Mouse (Mus musculus): ENCODE data around the gene Trim7. TPM values are rescaled to one million over a fixed set of nuclear protein-coding genes. Genes with fewer than 3 reads are reported as not detected.

The Trim7 gene
- polyA plus RNA-seq, 1 experiment from 2014 or later, result 1.8 TPM

- Histone ChIP-seq H3K9ac (peak overlapping the region; percentile 42), H3K4me2 (replicated peaks) (peak overlapping the region; percentile 58), H3K27me3 (replicated peaks) (peaks cover 7% of the 10 kb centered on the region), H3K4me1 (peaks cover 11% of the 10 kb centered on the region; the same call in 1 of the 2 replicates), H3K36me3 (no peaks in the 10 kb centered on the region), H3K27ac (no peak overlapping the region), H3K9me3 (no peaks in the 10 kb centered on the region), H3K4me3 (peak overlapping the region; percentile 51)
- under 1% methylated on average over 30 of the region's 30 CpGs for WGBS
- peak; percentile 82 for ATAC-seq (ENCODE audit: low FRiP score, low read depth)
Observed at GRCm38 (mm10) chr11:48833731-48834639, 8.0 kb downstream of the Trim7 start.

GRCm38 (mm10) chr11:48835923-48836322 lies 10.0 kb downstream of the Trim7 start:
- ATAC-seq (ENCODE audit: low FRiP score, low read depth), result no peak
- H3K4me3 ChIP-seq, result no peak overlapping the region
- no peak overlapping the region for H3K9ac ChIP-seq
- no peaks in the 10 kb centered on the region for H3K9me3 ChIP-seq
- WGBS, result 78% methylated on average over 6 of the region's 6 CpGs
- no peak overlapping the region for H3K27ac ChIP-seq
- H3K27me3 ChIP-seq (replicated peaks), result peaks cover 12% of the 10 kb centered on the region
- H3K4me2 ChIP-seq (replicated peaks), result no peak overlapping the region
- H3K4me1 ChIP-seq, result peaks cover 11% of the 10 kb centered on the region; the same call in 1 of the 2 replicates
- H3K36me3 ChIP-seq, result no peaks in the 10 kb centered on the region

GRCm38 (mm10) chr11:48836990-48837309 lies 11.0 kb downstream of the Trim7 start:
- ATAC-seq (ENCODE audit: low FRiP score, low read depth), result peak; percentile 3; the same call in 1 of the 2 replicates
- Histone ChIP-seq H3K4me1 (peaks cover 11% of the 10 kb centered on the region; the same call in 1 of the 2 replicates), H3K27me3 (replicated peaks) (peaks cover 12% of the 10 kb centered on the region), H3K4me2 (replicated peaks) (peak overlapping the region; percentile 69), H3K36me3 (no peaks in the 10 kb centered on the region), H3K4me3 (peak overlapping the region; percentile 87), H3K9me3 (no peaks in the 10 kb centered on the region), H3K9ac (peak overlapping the region; percentile 70), H3K27ac (no peak overlapping the region)
- WGBS, result 7% methylated on average over 11 of the region's 11 CpGs

- no peak overlapping the region for H3K27ac ChIP-seq
- no peaks in the 10 kb centered on the region for H3K36me3 ChIP-seq
- H3K4me3 ChIP-seq, result peak overlapping the region; percentile 87
- WGBS, result under 1% methylated on average over 77 of the region's 77 CpGs
- H3K9me3 ChIP-seq, result no peaks in the 10 kb centered on the region
- peak overlapping the region; percentile 69 for H3K4me2 ChIP-seq (replicated peaks)
- H3K4me1 ChIP-seq, result peaks cover 11% of the 10 kb centered on the region; the same call in 1 of the 2 replicates
- peak overlapping the region; percentile 70 for H3K9ac ChIP-seq
- peaks cover 12% of the 10 kb centered on the region for H3K27me3 ChIP-seq (replicated peaks)
- ATAC-seq (ENCODE audit: low FRiP score, low read depth), result peak; percentile 55
Observed at GRCm38 (mm10) chr11:48837310-48838180, 11.6 kb downstream of the Trim7 start.

GRCm38 (mm10) chr11:48838181-48838797 lies 12.3 kb downstream of the Trim7 start:
- H3K27me3 ChIP-seq (replicated peaks), result peaks cover 12% of the 10 kb centered on the region
- no peaks in the 10 kb centered on the region for H3K9me3 ChIP-seq
- H3K36me3 ChIP-seq, result no peaks in the 10 kb centered on the region
- H3K4me1 ChIP-seq, result peaks cover 11% of the 10 kb centered on the region; the same call in 1 of the 2 replicates
- WGBS, result 3% methylated on average over 16 of the region's 16 CpGs
- peak overlapping the region; percentile 69 for H3K4me2 ChIP-seq (replicated peaks)
- peak; percentile 39; the same call in 1 of the 2 replicates for ATAC-seq (ENCODE audit: low FRiP score, low read depth)
- peak overlapping the region; percentile 87 for H3K4me3 ChIP-seq
- no peak overlapping the region for H3K27ac ChIP-seq
- peak overlapping the region; percentile 70 for H3K9ac ChIP-seq

GRCm38 (mm10) chr11:48838879-48839680 lies 13.1 kb downstream of the Trim7 start:
- 74% methylated on average over 10 of the region's 10 CpGs for WGBS
- peaks cover 12% of the 10 kb centered on the region for H3K27me3 ChIP-seq (replicated peaks)
- no peaks in the 10 kb centered on the region for H3K9me3 ChIP-seq
- peaks cover 11% of the 10 kb centered on the region; the same call in 1 of the 2 replicates for H3K4me1 ChIP-seq
- peak overlapping the region; percentile 69 for H3K4me2 ChIP-seq (replicated peaks)
- no peak for ATAC-seq (ENCODE audit: low FRiP score, low read depth)
- H3K36me3 ChIP-seq, result no peaks in the 10 kb centered on the region
- no peak overlapping the region for H3K9ac ChIP-seq
- no peak overlapping the region for H3K27ac ChIP-seq
- no peak overlapping the region; the same call in 1 of the 2 replicates for H3K4me3 ChIP-seq

- ATAC-seq (ENCODE audit: low FRiP score, low read depth), result no peak
- Histone ChIP-seq H3K4me1 (peaks cover 11% of the 10 kb centered on the region), H3K9me3 (no peaks in the 10 kb centered on the region), H3K36me3 (no peaks in the 10 kb centered on the region), H3K27me3 (replicated peaks) (peaks cover 12% of the 10 kb centered on the region), H3K9ac (no peak overlapping the region), H3K4me2 (replicated peaks) (no peak overlapping the region), H3K4me3 (no peak overlapping the region), H3K27ac (no peak overlapping the region)
Observed at GRCm38 (mm10) chr11:48840805-48841204, 14.9 kb downstream of the Trim7 start.

- Histone ChIP-seq H3K9ac (no peak overlapping the region), H3K27me3 (replicated peaks) (peaks cover 10% of the 10 kb centered on the region), H3K4me3 (no peak overlapping the region), H3K9me3 (no peaks in the 10 kb centered on the region), H3K36me3 (no peaks in the 10 kb centered on the region), H3K4me1 (peaks cover 11% of the 10 kb centered on the region), H3K4me2 (replicated peaks) (no peak overlapping the region), H3K27ac (no peak overlapping the region)
- no peak for ATAC-seq (ENCODE audit: low FRiP score, low read depth)
- WGBS, result 88% methylated on average over 5 of the region's 5 CpGs
Observed at GRCm38 (mm10) chr11:48841213-48841612, 15.3 kb downstream of the Trim7 start.

GRCm38 (mm10) chr11:48842378-48842792 lies 16.4 kb downstream of the Trim7 start:
- Histone ChIP-seq H3K9ac (no peak overlapping the region), H3K36me3 (no peaks in the 10 kb centered on the region), H3K27ac (no peak overlapping the region), H3K4me3 (no peak overlapping the region), H3K9me3 (no peaks in the 10 kb centered on the region), H3K4me2 (replicated peaks) (no peak overlapping the region), H3K27me3 (replicated peaks) (peaks cover 4% of the 10 kb centered on the region; the same call in 1 of the 2 replicates), H3K4me1 (peaks cover 8% of the 10 kb centered on the region)
- ATAC-seq (ENCODE audit: low FRiP score, low read depth), result no peak
- WGBS, result 85% methylated on average over 4 of the region's 4 CpGs

- peaks cover 4% of the 10 kb centered on the region; the same call in 1 of the 2 replicates for H3K27me3 ChIP-seq (replicated peaks)
- no peak overlapping the region for H3K9ac ChIP-seq
- ATAC-seq (ENCODE audit: low FRiP score, low read depth), result no peak
- H3K4me1 ChIP-seq, result peaks cover 7% of the 10 kb centered on the region
- no peak overlapping the region for H3K4me2 ChIP-seq (replicated peaks)
- no peak overlapping the region for H3K27ac ChIP-seq
- H3K9me3 ChIP-seq, result no peaks in the 10 kb centered on the region
- no peaks in the 10 kb centered on the region for H3K36me3 ChIP-seq
- 86% methylated on average over 11 of the region's 11 CpGs for WGBS
- H3K4me3 ChIP-seq, result no peak overlapping the region
Observed at GRCm38 (mm10) chr11:48843202-48843601, 17.3 kb downstream of the Trim7 start.

GRCm38 (mm10) chr11:48844309-48844708 lies 18.4 kb downstream of the Trim7 start:
- Histone ChIP-seq H3K4me1 (no peaks in the 10 kb centered on the region; the same call in 1 of the 2 replicates), H3K4me3 (no peak overlapping the region), H3K9ac (no peak overlapping the region), H3K36me3 (no peaks in the 10 kb centered on the region), H3K9me3 (no peaks in the 10 kb centered on the region), H3K27ac (no peak overlapping the region), H3K4me2 (replicated peaks) (no peak overlapping the region), H3K27me3 (replicated peaks) (peaks cover 8% of the 10 kb centered on the region; the same call in 1 of the 2 replicates)
- 63% methylated on average over 6 of the region's 6 CpGs for WGBS
- ATAC-seq (ENCODE audit: low FRiP score, low read depth), result no peak
